Mouse (Mus musculus) embryonic fibroblast, embryonic 13.5 days (primary cell): ENCODE measurements around the gene Hebp1.

Experiments
- CTCF ChIP-seq: IDR thresholded peaks from 2 replicates; pipeline ENCODE4 v1.5.1; 2011; ENCODE audit warnings: mild to moderate bottlenecking, control low read depth, low read length, moderate library complexity, borderline replicate concordance; ENCODE audit not compliant: insufficient read depth
- POLR2A ChIP-seq: IDR thresholded peaks from 2 replicates; pipeline ENCODE4 v1.6.1; 2011; ENCODE audit warnings: low read depth, mild to moderate bottlenecking, control low read depth, low read length, moderate library complexity

DNA sequence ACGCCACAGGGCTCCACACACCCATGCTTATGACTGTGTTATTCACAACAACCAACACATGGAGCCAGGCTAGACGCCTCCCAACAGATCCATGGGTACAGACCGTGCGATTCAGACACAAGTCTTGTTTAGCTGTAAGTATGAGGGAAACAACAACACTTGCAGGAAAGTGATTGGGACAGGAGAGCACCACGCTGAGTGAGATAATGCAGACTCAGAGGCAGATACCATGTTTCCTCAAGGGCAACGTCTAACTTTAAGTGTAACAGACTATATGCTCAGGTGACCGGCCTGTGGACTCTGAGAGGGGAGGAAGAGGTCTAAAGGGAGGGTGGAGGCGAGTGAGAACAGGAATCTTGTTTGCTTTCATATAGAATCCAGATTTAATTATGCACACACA, 41.2 kb downstream of the Hebp1 start:
- no peak for TF ChIP-seq CTCF
- no peak for TF ChIP-seq POLR2A
